Mouse (Mus musculus) cerebellum, adult 18-20 months (tissue): ENCODE measurements at regions not wholly inside any gene's neighbourhood (a gene's known extent, or its start where the extent isn't known, plus 50 kb on each side); places are given as distances from the start of the nearest gene placed in this dataset.

ENCODE experiments used
- DNase-seq, 2 experiments: peaks; one replicate each; pipeline ENCODE4 v3.0.0; 2021

DNA sequence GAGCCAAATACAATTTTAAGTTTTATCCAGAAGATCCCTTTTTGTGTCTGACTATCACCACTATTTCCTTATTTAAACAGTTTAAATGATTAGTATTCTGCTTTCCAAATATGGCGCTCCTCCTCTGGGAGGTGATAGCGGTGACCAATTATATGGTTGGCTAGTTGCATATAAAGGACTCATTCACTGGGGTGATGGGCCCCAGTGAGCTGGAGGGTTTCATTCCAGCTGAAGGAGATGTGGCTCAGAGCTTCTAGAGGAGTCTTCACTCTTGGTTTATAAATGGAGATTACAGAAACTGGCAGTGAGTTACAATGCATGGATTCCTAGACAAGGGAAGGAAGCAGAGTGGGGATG lies 50.7 kb upstream of the Gm7361 start:
- no peak for DNase-seq

DNA sequence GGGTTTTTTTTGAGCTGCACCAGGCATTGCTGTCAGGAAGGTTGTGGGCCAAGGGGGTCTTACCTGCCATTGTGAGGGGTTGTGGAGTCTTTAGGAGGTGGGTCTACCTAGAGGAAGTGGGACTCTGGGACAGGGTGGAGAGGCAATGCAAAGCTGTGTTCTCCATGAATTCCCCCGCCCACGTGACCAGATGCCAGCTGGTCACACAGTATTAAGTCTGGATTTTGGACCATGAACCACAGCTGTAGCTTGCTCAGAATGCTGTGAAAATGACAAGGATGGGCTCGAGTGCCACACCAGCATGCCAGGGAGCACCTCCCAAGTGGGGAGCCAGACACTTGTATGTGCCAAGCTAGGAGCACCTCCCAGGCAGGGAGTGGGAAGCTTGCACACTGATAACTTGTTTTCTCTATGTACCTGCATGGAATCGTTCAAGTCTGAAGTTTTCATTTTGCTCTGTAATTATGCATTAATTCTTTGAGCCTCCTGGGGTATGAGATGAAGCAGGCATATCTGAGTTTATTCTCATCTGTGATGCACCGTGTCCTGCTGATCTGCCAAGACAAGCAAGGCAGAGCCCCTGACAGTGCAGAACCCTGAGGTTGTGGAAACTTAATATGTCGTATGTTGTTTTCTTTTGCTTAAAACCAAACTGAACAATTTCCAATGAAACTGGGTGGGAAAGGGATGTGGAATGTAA lies 51.3 kb upstream of the Gm7361 start:
- no peak for DNase-seq

DNA sequence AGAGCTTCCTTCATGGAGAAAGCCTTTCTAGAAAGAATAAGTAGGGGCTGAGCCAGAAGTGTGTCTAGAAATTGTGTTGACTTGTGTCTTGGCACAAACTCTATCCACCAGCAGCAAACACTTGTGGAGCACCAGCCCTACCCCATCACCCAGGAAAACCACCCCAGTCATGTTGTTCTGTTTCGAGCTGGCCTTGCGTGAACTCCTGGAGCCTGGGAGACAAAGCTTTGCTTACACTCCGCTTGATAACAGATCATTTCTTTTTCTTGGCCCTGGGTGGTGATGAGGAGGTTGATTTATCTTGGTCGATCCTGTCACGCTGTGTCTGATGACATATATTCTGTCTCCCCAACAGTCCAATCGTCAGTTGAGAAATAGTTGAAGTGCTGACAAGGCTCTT lies 55.0 kb upstream of the Gm7361 start:
- DNase-seq = no peak

DNA sequence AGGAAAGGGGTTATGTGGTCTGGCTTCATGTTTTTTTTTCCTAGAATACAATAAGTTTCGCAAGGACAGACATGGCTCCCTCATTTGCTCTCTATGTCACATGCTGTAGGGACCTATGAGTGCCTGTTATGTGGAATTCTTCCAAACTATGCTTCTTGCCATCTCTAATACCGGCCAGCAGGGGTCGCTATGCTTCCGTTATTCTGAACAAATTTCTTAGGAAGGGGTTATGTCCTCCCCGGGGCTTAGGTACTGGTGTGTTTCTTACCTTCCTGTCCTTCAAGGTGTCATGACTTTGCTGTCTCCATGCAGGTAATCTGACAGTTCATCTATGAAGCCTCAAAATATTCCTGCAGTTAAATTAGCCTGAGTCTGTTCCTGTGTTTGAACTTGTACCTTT lies 68.1 kb upstream of the Gm7361 start:
- peak; percentile 3 to 22 for DNase-seq

DNA sequence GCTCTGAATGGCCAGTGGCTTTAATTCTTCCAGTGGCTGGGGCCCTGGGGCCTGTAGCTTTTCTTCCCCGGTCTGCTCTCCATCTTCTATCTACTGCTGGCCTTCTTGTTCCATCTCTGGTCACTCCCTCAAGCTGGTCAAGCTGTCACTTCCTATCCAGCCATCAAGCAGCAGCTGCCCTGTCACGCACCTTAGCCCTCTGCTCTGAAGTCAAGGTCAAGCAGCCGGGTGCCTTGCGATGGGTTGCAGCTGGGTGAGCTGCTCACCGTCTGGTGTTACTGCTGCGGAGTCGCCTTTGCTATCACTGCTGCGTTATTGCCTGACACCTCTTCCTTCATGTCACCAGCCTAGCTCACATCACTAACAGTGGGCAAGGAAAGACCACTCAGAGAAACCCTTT lies 66.0 kb upstream of the Gm10220 start:
- no peak for DNase-seq

DNA sequence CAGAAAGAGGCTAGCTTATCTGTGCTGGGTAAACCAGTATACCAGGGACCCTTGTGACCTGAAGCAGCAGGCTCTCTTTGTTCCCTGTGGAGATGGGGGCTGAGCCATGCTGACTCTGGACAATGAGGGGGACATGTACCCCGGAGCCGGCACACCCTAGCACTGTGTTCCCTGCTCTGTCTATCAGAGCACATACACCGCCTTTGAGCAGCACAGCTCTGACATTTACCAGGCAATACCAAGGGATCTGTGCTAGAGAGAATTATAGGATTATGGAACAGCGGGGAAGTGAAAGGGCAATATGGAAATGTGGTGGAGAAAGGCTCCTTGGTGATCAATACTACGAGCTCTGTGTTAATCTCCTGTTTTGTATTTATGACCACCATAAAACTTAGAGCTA lies 64.2 kb upstream of the Gm10220 start:
- no peak for DNase-seq

DNA sequence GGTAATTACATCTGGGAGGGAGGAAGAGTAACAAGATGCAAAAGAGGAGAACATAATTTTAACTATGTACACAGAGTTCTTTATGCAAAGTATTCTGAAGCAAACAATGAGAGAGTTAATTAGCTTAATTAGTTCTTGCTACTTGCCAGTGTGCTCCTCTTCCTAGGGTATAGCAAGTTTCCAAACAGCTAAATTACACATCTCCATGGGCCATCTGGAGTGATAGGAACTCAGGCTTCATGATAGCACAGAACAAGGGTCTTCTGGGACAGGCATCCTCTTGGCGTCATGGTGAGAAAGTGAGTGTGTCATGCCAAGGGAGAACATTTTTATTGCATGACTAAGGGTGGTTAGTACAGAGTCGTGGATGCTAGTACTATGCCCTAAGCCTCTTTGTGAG lies 54.8 kb upstream of the Gm10220 start:
- DNase-seq = no peak

DNA sequence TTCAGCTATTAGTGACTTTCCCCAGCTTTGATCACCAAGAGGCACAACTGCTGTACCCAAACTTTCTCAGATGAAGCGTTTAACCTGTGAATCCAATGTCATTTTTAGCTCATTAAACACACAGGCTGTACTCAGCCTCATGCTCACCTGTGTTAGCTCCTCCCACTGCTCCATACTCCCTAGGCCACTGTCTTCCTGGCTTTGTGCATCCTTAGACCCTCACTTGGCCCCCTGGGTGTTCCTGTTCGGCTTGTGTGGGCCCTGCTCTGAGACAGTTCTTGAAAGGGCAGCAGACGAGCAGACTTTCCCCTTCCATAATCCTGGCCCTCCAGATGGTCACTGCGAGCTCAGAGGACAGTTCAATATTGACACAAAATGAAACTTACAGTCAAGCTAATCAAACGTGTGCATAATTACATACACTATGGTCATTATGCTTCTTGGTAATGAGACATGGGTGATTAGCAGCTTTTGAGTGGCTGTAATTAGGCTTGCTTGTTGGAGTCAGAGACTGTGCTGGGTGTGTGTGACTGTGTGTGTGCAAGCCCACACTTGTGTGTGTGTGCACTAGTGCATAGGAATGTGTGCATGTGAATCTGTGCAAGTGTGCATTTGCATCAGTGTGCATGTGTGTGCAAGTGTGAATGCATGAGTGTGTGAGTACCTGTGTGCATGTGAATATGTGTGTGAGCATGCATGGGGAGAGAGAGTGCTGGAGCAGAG lies 50.6 kb upstream of the Gm10220 start:
- DNase-seq = no peak

DNA sequence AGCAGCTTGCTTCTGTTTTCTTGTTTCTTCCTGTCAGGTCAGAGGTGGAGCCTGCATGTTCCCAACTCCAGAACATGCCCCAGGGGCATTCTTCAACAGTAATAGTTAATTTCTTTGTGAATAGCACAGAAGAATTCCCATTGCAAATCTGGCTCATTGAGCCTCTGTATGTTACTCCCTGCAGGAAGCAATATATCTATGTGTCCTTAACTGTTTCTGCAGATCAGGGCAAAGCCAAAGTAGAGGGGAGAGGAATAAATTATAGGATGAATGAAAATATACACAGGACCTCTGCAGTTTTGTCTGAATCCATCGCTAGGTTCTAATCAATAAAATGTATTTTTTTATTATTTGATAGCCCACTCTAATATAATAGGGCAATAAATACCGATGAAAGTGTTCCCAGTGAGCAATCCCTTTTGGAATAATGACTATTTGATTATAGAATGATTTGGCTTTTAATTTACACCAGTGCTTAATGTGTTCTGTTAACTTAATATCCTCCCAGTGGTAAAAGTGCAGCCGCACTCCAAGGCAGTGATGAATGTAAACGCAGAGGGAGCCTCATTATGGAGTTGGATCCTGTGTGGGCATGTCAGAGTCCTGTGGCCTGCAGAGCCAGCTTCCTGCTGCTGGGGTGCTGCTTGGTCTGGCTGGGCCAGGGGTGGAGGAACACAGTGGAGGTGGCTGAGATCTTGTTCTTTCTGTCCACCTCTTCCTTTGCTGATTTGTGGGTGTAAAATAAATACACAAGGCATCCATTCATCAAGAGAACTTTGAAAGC lies 49.7 kb upstream of the Gm10220 start:
- DNase-seq = no peak
